Mouse (Mus musculus): ENCODE measurements at regions not wholly inside any gene's neighbourhood (a gene's known extent, or its start where the extent isn't known, plus 50 kb on each side); places are given as distances from the start of the nearest gene placed in this dataset.

GRCm38 (mm10) chr9:87895526-87895925 is 164.5 kb upstream of the Tbx18 start:
- TF ChIP-seq POLR2A (IDR thresholded peaks at IDR 0.05; ENCODE audit: low read depth, low read length) (no peak), CTCF (IDR thresholded peaks at IDR 0.05; ENCODE audit: extremely low read depth, insufficient read length, insufficient replicate concordance, low read depth, low read length) (no peak)

All from small intestine, adult 2 months (tissue).